Mouse (Mus musculus): ENCODE results near the gene Kctd19.

Kctd19 gene

DNA sequence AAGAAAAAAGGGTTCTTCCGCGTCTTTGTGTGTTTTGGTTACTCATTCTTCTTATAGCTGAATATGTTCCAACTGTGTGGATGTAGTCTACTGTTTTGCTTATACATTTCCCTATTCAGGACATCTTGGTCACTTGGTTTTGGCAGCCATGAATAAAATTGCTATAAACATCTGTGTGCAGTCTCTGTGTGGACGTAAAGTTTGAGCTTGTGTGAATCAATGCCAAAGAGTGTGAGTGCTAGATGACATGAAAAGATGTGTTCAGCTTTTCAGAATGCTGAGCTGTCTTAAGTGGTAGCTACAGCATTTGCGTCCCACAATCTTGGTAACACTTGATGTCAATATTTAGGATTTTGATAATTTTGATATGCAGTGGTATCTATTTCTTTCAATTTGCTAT is 6.5 kb upstream of the Kctd19 start:
- no peak for DNase-seq

DNA sequence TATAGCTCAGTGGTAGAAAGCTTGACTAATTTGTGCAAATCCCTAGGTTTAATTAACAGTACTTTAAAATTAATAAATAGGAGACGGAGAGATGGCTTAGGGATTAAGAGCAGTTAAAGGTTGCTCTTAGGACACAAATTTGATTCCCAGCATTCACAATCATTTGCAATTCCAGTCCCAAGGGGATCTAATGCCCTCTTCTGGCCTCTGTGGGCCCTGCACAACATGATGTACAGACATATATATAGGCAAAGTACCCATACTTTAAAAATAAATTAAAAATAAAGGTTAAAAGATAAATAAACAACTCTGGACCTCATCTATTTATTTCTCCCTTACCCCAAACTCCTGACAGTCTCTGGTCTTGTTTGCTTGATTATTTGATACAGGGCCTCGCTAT is 5.7 kb upstream of the Kctd19 start:
- no peak for DNase-seq

DNA sequence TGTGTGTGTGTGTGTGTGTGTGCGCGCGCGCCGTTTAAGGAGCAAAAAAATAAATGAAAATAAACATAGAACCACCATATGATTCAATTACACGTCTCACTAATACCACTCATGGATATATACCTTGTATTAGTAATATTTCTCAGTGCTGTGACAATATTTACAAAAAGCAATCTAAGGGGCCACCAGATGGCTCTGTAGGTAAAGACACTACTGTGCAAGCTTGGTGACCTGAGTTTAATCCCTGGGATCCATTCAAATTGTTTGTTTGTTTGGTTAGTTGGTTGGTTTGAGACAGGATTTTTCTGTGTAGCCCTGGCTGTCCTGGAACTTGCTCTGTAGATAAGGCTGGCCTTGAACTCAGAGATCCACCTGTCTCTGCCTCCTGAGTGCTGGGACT is 3.4 kb downstream of the Kctd19 start:
- no peak for DNase-seq

DNA sequence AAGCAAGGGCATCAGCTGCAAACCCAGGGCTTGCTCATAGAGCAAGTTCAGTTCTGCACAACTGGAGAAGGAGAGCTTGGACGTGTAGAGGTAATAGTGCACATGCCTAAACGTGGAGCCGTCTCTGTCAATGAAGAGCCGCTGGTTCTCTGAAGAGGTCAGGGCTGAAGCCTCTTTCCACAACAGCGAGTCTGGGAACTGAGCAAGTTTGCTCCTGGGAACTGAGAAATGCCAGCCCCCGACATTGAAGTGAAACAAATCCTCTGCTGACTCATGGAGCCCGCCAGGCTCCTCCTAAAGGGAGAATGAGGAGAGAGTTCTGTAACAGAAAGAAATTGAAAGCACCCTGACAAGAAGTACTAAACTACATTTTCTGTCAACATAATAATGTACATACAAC is 5.0 kb downstream of the Kctd19 start:
- DNase-seq = no peak

DNA sequence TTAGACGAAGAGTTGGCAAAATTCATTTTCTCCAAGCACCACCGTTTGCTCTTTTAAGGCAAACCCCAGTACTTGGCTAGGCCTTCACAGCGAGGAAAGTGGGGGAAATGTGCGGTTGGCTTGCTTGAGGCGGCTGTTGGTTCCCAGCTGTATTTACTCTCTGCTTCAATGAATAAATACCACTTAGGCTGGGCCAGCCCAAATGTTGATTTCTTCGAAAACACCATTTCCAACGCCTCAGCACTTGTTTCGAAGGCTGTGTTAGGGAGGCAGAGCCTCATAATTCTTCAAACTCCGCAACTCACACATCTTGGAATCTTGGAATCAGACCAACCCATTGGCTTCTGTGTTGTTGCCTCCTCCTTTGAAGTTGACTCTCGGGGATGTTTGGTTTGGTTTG is 6.9 kb downstream of the Kctd19 start:
- no peak for DNase-seq

DNA sequence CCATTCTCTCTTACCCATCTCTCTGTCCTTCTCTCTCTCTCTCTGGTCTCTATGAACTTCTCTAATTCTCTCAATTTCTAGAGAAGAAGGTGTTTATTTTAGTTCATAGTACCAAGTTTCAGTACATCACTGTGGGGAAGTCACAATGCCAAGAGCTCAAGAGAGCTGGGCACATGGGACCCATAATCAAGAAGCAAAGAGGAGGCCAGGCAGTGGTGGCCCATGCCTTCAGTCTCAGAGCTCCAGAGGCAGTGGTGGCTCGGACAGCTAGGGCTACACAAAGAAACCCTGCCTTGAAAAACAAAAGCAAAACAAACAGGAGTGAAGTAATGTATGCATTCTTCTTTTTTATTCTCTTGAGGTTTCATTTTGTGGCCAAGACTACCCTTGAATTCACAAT is 8.8 kb downstream of the Kctd19 start:
- DNase-seq = no peak

DNA sequence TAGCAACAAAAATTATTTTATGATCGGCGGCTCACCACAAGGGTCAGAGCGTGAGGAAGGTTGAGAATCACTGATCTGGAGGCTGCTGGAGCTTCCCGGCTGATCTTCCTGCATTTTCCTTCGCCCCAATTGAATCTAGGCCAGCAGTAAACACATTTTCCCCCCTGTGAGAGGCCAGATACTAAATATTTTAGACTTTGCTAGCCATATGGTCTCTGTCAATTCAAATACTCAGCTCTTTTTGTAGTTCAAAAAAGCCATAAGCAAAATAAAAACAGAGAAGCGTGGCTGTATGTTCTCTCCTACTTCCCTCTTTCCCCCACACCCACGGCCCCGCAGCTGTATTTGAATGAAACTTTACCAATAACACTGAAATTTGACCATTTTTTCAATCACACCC is 9.8 kb downstream of the Kctd19 start:
- no peak for DNase-seq

DNA sequence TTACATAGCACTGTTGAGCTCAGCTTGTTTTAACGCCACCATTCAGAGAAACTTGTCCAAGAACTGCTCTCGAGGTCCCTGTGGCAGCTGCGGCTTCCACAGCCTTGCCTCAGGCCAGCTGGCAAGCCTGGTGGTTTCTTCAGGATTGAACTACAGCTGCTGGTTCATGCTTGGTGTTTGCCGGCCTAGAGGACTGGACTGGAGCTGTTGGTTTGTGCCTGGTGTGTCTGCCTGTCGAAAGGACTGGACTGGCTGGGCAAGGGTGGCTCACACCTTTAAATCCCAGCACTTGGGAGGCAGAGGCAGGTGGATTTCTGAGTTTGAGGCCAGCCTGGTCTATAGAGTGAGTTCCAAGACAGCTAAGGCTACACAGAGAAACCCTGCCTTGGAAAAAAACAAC is 13.3 kb downstream of the Kctd19 start:
- DNase-seq = no peak

DNA sequence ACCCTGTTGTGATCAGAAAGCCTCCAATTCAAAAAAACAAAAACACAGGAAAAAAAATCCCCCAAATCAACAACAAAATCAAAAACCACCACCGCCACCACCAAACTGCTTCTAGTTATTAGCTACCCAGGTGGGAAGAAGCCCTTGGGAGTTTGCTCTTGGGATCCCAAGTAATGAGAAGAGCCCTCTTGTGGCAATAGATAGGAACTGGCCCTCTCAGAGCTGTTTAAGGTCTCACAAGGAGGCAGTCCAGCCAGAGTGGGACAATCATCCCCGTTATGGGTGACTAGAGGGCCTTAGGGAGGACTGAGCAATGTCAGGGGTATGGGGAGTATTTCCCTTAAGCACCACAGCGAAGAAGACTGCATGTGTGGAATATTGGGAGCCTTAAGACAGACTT is 15.6 kb downstream of the Kctd19 start:
- DNase-seq = no peak

DNA sequence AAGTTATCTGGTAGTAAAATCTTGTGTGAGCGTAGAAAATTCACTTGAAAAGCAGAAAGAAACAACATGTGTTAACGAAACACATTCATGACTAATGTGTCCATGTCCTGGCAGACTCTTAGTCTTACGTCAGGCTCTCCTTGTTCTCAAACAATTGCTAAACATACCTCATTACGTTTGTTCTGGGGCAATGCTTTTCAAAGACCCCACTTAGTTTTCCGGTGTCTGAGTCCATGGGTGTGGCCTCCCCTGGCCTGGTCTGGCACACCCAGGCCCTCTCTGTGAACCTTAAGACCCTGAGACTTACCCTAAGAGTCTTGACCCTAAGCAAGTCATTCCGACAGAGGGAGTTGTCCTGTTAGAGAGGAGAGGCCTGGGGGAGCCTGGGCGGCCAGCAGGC is 19.4 kb downstream of the Kctd19 start:
- DNase-seq = no peak

DNA sequence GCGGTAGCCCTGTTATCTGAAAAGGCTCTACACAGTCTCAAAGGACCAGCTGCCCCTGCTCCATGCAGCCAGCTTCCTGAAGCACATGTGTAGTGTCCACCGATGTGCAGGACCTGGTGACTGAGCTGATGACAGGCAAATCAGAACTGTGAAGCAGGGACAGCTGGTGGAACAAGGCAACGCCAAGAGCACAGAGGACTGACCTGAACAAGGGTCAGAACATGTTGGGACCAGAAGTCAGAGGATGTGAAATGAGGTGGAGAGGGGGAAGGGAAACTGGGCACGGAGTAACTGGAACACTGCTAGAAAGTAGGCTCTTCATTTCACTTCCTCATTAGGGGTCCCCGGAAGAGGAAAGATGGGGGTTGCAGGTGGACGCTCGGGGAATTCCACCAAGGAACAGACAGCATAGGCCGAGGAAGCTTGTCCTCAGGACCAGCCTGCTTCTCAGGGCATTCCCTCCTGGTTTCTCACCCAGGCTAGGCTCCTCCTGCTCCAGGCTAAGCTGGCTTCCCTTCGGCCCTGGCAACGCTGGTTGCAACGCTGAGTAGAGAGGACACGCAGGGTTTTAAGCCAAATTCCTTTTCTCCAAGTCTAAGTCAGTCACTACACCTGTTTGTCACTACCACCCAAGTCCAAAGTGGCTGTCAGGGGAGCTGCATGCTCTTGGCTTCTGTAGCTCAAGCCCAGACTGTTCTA is 20.1 kb downstream of the Kctd19 start:
- DNase-seq = no peak

DNA sequence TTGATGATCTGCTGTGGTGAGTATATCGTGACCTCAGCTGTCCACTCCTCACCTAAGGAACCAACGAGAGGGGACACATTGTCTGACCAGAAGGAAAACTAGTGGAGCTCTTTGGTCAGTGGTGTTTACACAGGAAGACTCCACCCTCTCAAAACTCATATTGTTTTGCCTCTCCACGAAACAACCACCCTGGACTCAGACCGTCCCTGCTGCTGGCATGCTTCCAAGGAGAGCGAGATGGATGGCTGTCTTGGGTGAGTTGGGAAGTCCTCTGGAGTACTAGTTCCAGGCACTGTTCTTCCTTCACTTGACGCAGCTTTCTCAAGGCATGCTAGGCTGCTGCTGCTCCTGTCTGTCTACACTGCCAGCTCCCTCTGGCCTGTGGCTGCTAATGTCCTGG is 24.2 kb downstream of the Kctd19 start:
- DNase-seq = no peak

DNA sequence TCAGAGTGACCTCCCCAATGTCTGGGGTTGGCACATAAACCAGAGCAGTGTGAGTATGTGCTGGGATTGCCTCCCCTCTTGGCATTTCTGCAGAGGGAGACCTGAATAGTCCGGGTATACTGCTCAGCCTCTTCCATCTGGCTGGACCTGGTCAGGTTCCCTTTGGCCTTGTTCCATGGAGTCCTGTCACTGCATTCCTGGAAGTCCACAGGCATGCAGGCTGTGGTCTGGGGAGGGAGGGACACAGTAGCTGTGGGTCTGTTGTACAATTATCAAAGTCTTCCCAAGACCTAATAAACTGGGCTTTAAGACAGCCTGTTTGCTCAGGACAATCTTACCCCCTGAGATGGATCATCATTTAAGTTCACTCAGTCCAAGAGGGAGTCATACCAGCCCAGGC is 26.2 kb downstream of the Kctd19 start:
- DNase-seq = no peak

DNA sequence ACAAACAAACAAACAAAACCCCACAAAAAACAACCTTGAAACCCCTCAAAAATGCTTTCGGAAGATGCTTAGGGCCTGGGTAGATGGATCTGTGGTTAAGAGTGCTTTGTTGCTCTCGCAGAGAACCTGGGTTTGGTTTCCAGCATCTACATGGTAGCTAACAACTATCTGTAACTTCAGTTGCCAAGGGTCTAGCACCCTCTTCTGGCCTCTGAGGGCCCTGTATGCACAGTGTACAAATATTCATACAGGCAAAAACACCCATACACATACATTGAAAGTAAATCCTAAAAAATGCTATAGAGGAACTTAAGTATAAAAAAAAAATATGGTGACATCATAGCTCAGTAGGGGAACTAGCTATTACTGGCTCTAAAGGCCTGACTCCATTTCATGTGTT is 29.2 kb downstream of the Kctd19 start:
- DNase-seq = no peak

DNA sequence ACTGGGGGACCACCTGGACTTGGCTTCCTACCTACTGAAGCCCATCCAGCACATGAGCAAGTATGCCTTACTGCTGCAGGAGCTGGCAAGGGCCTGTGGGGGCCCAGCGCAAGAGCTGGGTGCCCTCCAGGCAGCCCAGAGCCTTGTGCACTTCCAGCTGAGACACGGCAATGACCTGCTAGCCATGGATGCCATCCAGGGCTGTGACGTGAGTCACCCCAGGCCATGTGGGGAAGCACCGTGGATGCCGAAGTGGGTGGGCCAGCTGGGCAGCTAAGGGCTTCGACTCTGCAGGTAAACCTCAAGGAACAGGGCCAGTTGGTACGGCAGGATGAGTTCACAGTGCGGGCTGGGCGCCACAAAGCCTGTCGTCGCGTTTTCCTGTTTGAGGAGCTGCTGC is 33.0 kb downstream of the Kctd19 start:
- no peak for DNase-seq

DNA sequence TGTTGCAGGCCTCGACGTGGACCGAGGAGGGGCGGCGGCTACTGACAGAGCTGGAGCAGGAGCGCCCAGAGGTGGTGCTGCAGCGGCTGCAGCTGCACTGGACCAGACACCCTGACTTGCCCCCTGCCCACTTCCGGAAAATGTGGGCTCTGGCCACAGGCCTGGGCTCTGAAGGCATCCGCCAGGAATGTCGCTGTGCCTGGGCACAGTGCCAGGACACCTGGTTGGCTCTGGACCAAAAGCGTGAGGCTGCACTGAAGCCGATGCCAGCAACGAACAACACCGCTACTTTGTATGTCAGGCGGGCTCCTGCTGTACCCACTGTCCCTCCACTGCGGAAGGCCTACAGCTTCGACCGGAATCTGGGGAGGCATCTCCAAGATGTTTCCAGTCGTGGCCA is 34.6 kb downstream of the Kctd19 start:
- DNase-seq = no peak

DNA sequence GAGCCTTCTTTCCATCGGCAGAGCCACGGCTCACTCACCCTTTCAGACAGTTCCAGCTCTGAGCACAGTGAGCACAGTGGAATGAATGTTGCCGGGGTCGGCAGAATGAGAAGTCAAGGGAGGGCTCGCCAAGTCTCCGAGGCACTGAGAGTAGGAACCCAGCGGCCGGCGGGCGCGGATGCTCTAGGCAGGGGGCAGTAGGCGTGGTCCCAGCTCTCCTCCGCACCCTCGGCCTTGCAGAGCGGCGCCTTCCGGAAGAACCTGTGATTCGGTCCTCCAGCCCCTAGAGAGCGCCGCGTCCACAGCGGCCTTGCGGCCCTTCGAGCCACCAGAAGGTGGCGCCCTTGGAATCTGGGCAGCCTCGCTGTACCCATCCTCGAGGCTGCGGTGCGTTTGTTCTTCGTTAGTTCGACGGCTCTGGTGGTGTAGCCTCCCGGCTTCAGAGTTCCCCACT is 38.8 kb downstream of the Kctd19 start:
- DNase-seq = peak; percentile 60

DNA sequence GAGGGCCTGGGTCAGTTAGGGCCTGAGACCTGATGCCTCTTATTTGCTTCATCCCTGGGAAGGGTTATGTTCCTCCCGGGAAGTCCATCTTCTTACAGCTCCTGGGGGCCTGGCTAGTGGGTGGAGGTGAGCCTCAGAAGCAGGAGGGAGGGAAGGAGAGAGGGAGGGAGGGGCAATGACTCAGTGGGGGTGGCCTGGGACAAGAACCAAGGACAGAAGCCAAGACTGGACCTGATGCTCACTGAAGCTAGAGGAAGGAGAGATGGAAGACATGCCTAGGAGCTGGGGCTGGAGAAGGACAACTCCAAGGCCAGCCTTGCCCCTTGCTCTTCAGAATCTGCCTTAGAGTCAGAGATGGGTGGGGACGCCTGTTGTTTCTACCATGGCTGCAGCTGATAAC is 40.3 kb downstream of the Kctd19 start, which contains the start of gene Plekhg4:
Plekhg4 (plus strand) TSS at position 243 of the 400 bp plus-strand sequence.
- no peak for DNase-seq

DNA sequence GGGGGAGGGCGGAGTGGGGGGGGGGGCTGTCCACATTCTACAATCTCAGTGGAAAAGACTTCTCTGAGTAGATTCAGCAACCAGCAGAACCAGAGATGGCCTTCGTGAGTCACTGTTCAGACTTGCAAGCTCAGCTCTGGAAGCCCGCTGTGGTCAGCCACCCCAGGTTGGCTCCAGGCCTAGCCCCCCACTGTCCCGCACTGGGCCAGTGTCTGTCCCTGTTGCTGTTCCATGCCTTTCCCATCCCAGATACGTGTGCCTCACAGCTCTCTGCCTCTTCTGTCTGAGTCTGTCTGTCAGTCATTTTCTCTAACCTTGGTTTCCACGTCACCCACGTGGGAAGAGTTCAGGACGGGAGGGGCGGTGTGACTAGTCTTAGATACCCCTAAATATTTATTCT is 40.8 kb downstream of the Kctd19 start:
- DNase-seq = no peak

DNA sequence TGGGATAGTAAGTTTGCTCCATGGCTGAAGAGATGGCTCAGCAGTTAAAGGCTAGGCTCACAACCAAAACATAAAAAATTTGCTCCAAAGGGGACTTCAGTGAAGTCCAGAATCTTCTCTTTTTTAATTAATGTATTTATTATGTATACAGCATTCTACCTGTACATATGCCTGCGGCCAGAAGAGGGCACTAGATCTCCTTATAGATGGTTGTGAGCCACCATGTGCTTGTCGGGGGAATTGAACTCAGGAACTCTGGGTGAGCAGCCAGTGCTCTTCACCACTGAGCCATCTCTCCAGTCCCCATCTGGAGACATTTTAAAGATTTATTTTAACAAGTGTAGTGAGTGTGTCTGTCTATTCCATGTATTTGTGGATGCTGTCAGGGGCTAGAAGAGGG is 46.2 kb downstream of the Kctd19 start:
- no peak for DNase-seq

DNA sequence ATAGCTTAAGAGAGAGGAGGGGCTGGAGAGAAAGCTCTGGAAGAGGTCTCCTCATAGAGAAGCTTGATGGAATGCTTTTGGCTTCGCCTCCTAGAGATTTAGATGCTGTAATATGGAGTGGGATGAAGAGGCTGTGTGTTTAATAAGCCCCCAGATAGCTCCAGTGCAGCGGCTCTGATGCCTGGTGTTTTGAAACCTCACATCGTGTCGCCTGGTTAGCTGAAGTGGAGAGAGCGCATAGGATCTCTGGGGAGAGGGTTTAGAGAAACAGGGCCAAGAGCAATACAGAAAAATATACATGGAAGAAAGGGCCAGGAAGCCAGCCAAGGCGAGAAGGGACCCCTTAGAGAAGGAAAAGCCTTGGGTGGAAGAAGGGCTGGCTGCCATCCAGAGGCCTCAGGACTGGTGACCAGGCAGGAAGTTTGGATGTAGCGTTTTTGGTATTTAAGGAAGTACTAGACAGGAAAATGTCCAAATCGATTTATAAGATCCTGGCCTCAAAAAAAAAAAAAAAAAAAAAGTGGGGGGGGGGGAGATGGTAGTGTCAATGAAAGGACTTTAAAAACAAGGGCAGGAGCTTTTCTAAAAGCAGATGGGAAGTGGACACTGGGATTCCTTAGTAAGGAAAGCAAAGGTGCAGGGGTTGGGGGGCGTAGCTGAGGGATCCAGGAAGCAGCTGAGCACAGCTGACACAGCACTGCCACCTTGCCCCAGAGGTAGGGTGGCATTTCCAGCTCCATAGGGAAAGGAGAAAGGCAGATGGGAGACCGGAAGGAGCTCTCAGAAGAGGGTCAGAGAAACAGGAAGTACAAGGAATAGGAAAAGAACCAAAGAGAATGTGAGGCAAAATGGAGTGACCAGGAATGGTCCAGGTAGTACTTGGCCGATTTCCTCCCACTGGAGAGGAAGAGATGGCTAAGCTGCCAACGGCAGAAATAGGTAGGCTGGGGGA is 51.3 kb downstream of the Kctd19 start:
- DNase-seq = no peak

DNA sequence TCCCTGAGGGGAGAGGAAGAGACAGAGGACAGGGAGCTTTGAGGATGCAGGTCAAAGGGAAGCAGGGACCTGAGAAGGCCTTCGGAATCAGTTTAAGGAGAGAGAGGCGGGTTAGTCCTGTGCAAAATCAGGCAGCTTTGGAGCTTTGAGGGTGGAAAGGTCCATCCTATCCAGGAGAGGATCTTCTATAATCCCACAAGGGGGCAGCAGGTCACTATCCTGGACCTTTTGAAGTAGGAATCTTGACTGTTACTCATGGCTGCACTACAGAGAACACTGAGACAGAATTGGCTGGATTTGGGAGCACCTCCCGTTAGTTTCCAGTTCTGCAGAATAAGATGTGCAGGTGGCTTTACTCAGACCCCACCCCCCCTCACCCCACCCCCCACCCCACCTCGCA is 53.7 kb downstream of the Kctd19 start:
- no peak for DNase-seq

DNA sequence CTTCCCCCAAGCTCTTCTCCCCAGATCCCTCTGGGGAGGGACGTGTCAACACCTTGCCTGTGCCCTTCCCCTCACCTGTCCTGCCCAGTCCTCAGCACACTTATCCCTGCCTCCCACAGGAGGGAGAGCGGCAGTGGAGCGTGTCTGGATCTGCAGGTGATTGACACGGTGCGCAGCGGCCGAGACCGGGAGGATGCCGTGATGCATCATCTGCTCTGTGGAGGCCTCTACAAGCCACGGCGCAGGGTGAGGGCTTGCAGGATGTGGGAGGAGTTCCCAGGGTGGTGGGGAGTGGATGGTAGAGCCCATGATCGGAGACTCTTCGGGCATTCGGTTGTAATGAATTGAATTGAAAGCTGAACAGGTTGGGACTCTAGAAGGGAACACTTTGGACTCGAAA is 54.1 kb downstream of the Kctd19 start:
- no peak for DNase-seq

DNA sequence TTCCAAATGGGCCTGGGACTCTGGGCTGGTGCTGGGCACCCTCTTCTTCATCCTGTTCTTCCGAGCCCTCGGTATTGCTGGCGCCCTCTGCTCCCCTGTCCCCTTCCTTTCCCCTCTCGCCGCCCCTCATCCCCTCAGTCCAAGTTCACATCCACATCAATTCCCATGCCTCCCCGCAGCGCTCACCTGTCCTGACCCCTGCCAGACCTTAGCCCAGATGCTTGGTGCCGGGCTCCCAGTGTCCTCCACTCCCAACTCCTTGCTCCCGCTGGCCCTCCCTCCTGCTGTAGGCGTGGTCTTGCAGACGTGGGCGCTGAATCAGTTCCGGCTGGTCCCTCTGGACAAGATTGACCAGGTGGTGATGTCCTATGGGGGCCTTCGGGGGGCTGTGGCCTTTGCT is 56.6 kb downstream of the Kctd19 start:
- no peak for DNase-seq

Measured in liver (tissue).